Mouse (Mus musculus) ovary, postnatal 10 days (tissue): ENCODE results near the gene Olfr654.

Source experiments
- DNase-seq: peaks from one replicate; pipeline ENCODE4 v3.0.0; 2022; ENCODE audit warnings: low spot score

Gene Olfr654

GRCm38 (mm10) chr7:104586725-104587124, at the start of gene Olfr654:
TSS of gene Olfr654 (plus strand) at chr7:104587025.
- DNase-seq: no peak

- DNase-seq: no peak
Observed at GRCm38 (mm10) chr7:104549833-104550232, 37.0 kb upstream of the Olfr654 start, which contains the start of gene Olfr651. TSS of gene Olfr651 (plus strand) at chr7:104550133.

GRCm38 (mm10) chr7:104552700-104553099, 34.1 kb upstream of the Olfr654 start:
- no peak for DNase-seq

GRCm38 (mm10) chr7:104560601-104561000, 26.2 kb upstream of the Olfr654 start, which contains the start of gene Olfr652:
TSS of gene Olfr652 (plus strand) at chr7:104560901.
- no peak for DNase-seq

- DNase-seq: no peak
Observed at GRCm38 (mm10) chr7:104577014-104577413, 9.8 kb upstream of the Olfr654 start, which contains the start of gene Olfr653. TSS of gene Olfr653 (plus strand) at chr7:104577314.

- no peak for DNase-seq
Observed at GRCm38 (mm10) chr7:104580846-104581245, 6.0 kb upstream of the Olfr654 start.

GRCm38 (mm10) chr7:104581429-104581828, 5.4 kb upstream of the Olfr654 start:
- no peak for DNase-seq

- DNase-seq: no peak
Observed at GRCm38 (mm10) chr7:104588274-104588673, 1.4 kb downstream of the Olfr654 start.

- no peak for DNase-seq
Observed at GRCm38 (mm10) chr7:104601679-104602078, 14.9 kb downstream of the Olfr654 start, which contains the start of gene Olfr655. TSS of gene Olfr655 (minus strand) at chr7:104601779.

GRCm38 (mm10) chr7:104603173-104603572, 16.3 kb downstream of the Olfr654 start:
- no peak for DNase-seq

GRCm38 (mm10) chr7:104604727-104605126, 17.9 kb downstream of the Olfr654 start:
- DNase-seq: no peak

- DNase-seq: no peak
Observed at GRCm38 (mm10) chr7:104613655-104614054, 26.8 kb downstream of the Olfr654 start, which contains the start of gene Olfr656. TSS of gene Olfr656 (plus strand) at chr7:104613955.

- DNase-seq: no peak
Observed at GRCm38 (mm10) chr7:104624494-104624893, 37.7 kb downstream of the Olfr654 start, which contains the start of gene Olfr657. TSS of gene Olfr657 (plus strand) at chr7:104624794.
